Mouse (Mus musculus) neural tube, embryonic 11.5 days (tissue): Measurements from ENCODE around the gene Vdr. TPM values are rescaled to one million over a fixed set of nuclear protein-coding genes. Genes with fewer than 3 reads are reported as not detected.

Experiments used
- ATAC-seq: fragments of 200-750 bp; cut with Nextera tagmentation; 2 replicates; pipeline ENCODE4 v1.8.0; 2017; ENCODE audit warnings: moderate number of reproducible peaks, mild to moderate bottlenecking, moderate TSS enrichment, moderate library complexity; ENCODE audit not compliant: insufficient read depth, low FRiP score, low TSS enrichment
- DNase-seq: peaks from one replicate; pipeline ENCODE4 v3.0.0-alpha.2; 2015; ENCODE audit warnings: low spot score
- H3K27ac ChIP-seq: fragments of 300-500 bp; sonication (generic); 2 replicates; pipeline ENCODE4 v1.5.1; 2014; ENCODE audit warnings: low read depth, mild to moderate bottlenecking, low read length
- H3K27me3 ChIP-seq: fragments of 300-500 bp; sonication (generic); 2 replicates; pipeline ENCODE4 v1.6.1; 2014; ENCODE audit warnings: mild to moderate bottlenecking, low read length, mixed read lengths; ENCODE audit not compliant: control insufficient read depth, insufficient read depth
- H3K36me3 ChIP-seq: fragments of 300-500 bp; sonication (generic); 2 replicates; pipeline ENCODE4 v1.6.1; 2014; ENCODE audit warnings: mild to moderate bottlenecking, low read length, moderate library complexity, mixed read lengths; ENCODE audit not compliant: control insufficient read depth, insufficient read depth
- H3K4me1 ChIP-seq: fragments of 300-500 bp; sonication (generic); 2 replicates; pipeline ENCODE4 v1.6.1; 2014; ENCODE audit warnings: low read length, mixed read lengths; ENCODE audit not compliant: control insufficient read depth, insufficient read depth
- H3K4me2 ChIP-seq: fragments of 300-500 bp; sonication (generic); 2 replicates; pipeline ENCODE4 v1.6.1; 2014; ENCODE audit warnings: low read depth, mild to moderate bottlenecking, moderate library complexity
- H3K4me3 ChIP-seq: fragments of 300-500 bp; sonication (generic); 2 replicates; pipeline ENCODE4 v1.5.1; 2014; ENCODE audit warnings: low read depth, low read length
- H3K9ac ChIP-seq: fragments of 300-500 bp; sonication (generic); 2 replicates; pipeline ENCODE4 v1.6.1; 2014; ENCODE audit warnings: mild to moderate bottlenecking, low read length
- H3K9me3 ChIP-seq: fragments of 300-500 bp; sonication (generic); 2 replicates; pipeline ENCODE4 v1.6.1; 2016; ENCODE audit warnings: low read length; ENCODE audit not compliant: control insufficient read depth
- WGBS: fragments of 180-500 bp; shearing (Covaris S2); extraction: QIAGEN DNeasy Blood & Tissue Kit; methylation state at CpG from one replicate; pipeline ENCODE4 v1.1.7; 2014; 5-methylcytosine and 5-hydroxymethylcytosine counted together
- polyA plus RNA-seq: library from polyadenylated mRNA; unstranded; fragments of >200 nt; fragmentation: Nextera tagmentation; extraction: Ambion mirVana; gene quantifications from 2 replicates; pipeline ENCODE4 v1.2.1, GENCODE M21; 2014

Vdr gene
- polyA plus RNA-seq, 1 experiment from 2014 or later: 0.16 TPM

DNA sequence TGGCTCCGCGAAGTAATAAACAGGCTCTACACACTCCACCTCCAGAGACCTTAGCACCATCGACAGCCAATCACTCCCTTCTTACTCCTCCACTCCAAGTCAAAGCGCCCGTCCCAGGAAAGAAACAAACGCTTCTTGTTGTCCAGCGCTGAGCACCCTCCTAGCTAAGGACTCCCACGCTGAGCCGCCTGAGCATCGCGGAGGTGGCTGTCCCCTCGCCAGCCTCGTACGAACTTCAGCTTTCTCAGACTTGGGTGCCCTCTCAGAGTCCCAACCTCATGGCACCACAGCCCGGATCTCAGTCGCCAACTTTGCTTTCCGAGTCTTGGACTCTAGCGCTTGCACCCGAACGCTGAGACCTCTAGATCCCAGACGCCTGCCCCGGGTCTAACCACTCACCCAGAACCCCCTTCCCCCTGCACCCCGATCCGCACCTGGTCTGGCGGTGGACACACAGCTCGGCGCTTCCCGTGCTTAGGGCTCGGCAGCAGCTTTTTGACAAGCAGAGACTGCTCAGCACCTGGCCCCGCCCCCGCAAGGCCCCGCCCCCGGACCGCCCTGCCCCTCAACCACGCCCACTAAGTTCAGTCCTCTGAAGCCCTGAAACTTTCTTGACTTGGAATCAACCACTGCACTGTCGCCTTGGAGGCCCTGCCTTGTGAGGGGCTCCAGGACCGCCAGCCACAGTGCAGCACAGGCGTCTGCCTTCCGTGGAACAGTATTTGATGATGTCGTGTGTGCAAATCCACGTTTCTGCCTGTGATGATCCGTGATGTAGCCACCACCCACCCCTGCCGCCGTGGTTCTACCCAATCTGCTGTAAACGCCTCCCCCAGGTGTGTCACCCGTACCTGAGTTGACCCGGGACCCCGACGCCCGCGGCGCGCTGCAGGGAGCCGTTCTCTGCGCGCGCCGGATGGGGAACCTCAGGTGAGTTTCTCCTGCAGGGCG lies 2.4 kb downstream of the Vdr start:
- H3K4me3 ChIP-seq: peak overlapping the region; percentile 38
- H3K9me3 ChIP-seq: no peaks in the 10 kb centered on the region
- 2% methylated on average over 59 of the region's 59 CpGs for WGBS
- H3K27ac ChIP-seq: no peak overlapping the region
- 0 out of 2 replicates have a peak overlapping the region, but pooled peaks have one; percentile 18 for H3K9ac ChIP-seq
- H3K36me3 ChIP-seq: no peaks in the 10 kb centered on the region
- peak; percentile 62 for DNase-seq
- H3K4me1 ChIP-seq: peaks cover 8% of the 10 kb centered on the region; the same call in 1 of the 2 replicates
- peak; percentile 23 for ATAC-seq
- peak overlapping the region; percentile 55 for H3K4me2 ChIP-seq
- peaks cover 19% of the 10 kb centered on the region for H3K27me3 ChIP-seq

GRCm38 (mm10) chr15:97907202-97907601 lies 3.2 kb downstream of the Vdr start:
- Histone ChIP-seq H3K27me3 (peaks cover 19% of the 10 kb centered on the region), H3K9me3 (no peaks in the 10 kb centered on the region), H3K36me3 (no peaks in the 10 kb centered on the region), H3K9ac (no peak overlapping the region), H3K4me2 (peak overlapping the region; percentile 55; the same call in 1 of the 2 replicates), H3K27ac (no peak overlapping the region), H3K4me1 (peaks cover 8% of the 10 kb centered on the region; the same call in 1 of the 2 replicates), H3K4me3 (no peak overlapping the region)
- ATAC-seq: no peak
- WGBS: 56% methylated on average over 5 of the region's 5 CpGs
- DNase-seq: no peak

DNA sequence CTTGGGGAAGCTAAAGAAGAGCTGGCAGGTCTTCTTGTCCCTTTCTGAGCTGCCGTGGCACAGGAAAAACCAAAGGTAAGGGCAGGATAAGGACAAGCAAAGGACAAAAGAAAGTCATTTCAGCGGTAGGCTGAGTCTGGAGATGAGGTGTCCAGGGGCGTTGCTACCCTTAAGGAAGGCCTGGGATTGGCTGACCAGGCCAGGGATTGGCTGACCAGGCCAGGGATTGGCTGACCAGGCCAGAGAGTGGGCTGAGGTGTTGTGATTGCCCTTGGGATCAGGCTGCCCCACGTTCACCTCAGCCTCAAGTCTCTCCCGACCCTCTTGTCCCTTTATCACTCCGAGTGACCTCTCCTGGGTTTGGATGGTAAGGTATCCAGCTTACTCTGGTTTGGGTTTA lies 5.1 kb downstream of the Vdr start:
- H3K4me3 ChIP-seq: no peak overlapping the region
- no peaks in the 10 kb centered on the region for H3K36me3 ChIP-seq
- no peak overlapping the region for H3K9ac ChIP-seq
- peaks cover 8% of the 10 kb centered on the region; the same call in 1 of the 2 replicates for H3K4me1 ChIP-seq
- ATAC-seq (no peak), DNase-seq (no peak)
- H3K9me3 ChIP-seq: no peaks in the 10 kb centered on the region
- WGBS: 68% methylated on average over 6 of the region's 6 CpGs
- no peak overlapping the region for H3K4me2 ChIP-seq
- H3K27ac ChIP-seq: no peak overlapping the region
- H3K27me3 ChIP-seq: peaks cover 19% of the 10 kb centered on the region

- H3K27me3 ChIP-seq: peaks cover 19% of the 10 kb centered on the region
- no peaks in the 10 kb centered on the region for H3K9me3 ChIP-seq
- DNase-seq (no peak), ATAC-seq (no peak)
- no peaks in the 10 kb centered on the region for H3K36me3 ChIP-seq
- peaks cover 8% of the 10 kb centered on the region; the same call in 1 of the 2 replicates for H3K4me1 ChIP-seq
- no peak overlapping the region for H3K4me2 ChIP-seq
- no peak overlapping the region for H3K4me3 ChIP-seq
- no peak overlapping the region for H3K9ac ChIP-seq
- WGBS: 64% methylated on average over 11 of the region's 11 CpGs
- H3K27ac ChIP-seq: no peak overlapping the region
These were observed 6.0 kb downstream of the Vdr start for GRCm38 (mm10) chr15:97904339-97904991.

DNA sequence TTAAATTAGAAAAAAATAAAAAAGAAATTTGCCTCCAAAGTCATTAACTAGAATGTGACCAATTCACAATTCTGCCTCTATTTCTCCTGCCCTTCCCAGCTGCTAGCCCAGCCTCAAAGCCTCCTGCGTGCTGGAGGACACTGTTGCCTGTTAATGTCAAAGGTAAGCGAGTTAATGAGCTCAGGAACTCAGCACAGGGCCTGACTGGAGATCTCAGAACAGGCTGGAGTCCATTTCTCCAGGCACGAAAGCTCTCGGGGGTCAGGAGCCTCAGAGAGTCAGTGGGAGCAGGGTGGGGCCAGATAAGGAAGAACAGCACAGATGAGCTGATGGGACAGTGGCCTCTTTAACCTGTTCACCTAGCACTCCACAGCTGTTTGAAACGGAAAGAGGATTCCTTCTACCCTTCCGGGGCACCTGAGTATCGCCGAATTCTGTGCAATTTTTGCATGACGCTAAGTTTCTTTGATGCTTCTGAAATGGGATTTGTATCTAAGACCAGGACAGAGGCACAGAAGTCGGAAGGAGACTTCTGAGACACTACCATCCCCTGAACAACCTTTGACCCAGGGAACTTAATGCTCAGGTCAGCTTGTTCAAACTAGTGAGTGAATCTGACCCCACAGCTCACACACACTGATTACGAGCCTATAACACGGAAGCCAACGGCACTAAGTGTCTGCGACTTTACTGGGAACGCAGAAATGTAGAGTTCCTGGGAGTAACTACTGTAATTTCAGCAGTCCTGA lies 7.0 kb downstream of the Vdr start:
- DNase-seq (no peak), ATAC-seq (no peak)
- peaks cover 5% of the 10 kb centered on the region; the same call in 1 of the 2 replicates for H3K4me1 ChIP-seq
- peaks cover 11% of the 10 kb centered on the region for H3K27me3 ChIP-seq
- H3K36me3 ChIP-seq: no peaks in the 10 kb centered on the region
- no peak overlapping the region for H3K9ac ChIP-seq
- H3K4me3 ChIP-seq: no peak overlapping the region
- no peak overlapping the region for H3K4me2 ChIP-seq
- H3K27ac ChIP-seq: no peak overlapping the region
- H3K9me3 ChIP-seq: no peaks in the 10 kb centered on the region
- 81% methylated on average over 15 of the region's 15 CpGs for WGBS

DNA sequence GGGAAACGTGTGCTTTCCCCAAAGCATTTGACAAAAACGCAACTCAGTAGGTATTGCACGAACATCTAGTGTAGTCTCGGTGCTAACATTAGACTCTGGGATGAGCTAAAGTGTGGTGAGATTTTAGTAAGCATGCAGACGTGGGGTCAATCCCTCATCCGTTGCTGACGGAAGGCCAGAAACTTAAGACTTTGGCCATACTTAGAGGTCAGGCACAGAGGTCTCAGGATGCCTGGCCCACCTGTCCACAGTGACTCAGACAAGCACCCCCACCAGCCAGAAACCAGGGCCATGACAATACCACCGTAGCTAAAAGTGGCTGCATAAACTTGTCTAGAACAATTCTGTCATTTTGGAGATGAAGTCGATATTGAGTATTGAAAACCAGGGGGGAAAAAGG lies 9.4 kb downstream of the Vdr start:
- no peak overlapping the region for H3K9ac ChIP-seq
- 92% methylated on average over 9 of the region's 9 CpGs for WGBS
- ATAC-seq: no peak
- no peak for DNase-seq
- no peak overlapping the region for H3K27ac ChIP-seq
- no peaks in the 10 kb centered on the region for H3K4me1 ChIP-seq
- H3K9me3 ChIP-seq: no peaks in the 10 kb centered on the region
- no peaks in the 10 kb centered on the region for H3K27me3 ChIP-seq
- H3K4me3 ChIP-seq: no peak overlapping the region
- H3K4me2 ChIP-seq: no peak overlapping the region
- no peaks in the 10 kb centered on the region for H3K36me3 ChIP-seq

GRCm38 (mm10) chr15:97900336-97900912 lies 10.0 kb downstream of the Vdr start:
- 86% methylated on average over 12 of the region's 12 CpGs for WGBS
- Histone ChIP-seq H3K4me2 (no peak overlapping the region), H3K9me3 (no peaks in the 10 kb centered on the region), H3K4me1 (no peaks in the 10 kb centered on the region), H3K9ac (no peak overlapping the region), H3K36me3 (no peaks in the 10 kb centered on the region), H3K4me3 (no peak overlapping the region), H3K27ac (no peak overlapping the region), H3K27me3 (no peaks in the 10 kb centered on the region)
- ATAC-seq (no peak), DNase-seq (no peak)

DNA sequence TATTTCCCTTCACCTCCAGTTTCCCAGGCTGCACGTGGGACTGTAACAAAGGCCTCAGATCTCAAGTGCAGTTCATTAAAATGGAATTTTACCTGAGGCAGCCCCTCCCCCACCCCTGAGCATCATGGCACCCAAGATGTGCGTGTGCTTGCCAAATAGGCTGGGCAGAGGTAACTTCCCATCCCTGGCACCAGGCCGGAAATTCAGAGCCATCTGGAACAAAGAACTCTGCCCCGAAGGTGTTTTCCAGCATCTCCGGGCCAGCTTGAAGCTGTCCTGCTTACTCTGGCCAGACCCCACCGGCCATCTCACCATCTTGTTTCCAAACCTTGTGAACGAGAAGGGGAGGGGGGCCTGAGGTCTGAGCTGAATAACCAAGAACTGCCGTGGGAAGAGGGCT lies 10.7 kb downstream of the Vdr start:
- no peak for DNase-seq
- H3K4me1 ChIP-seq: no peaks in the 10 kb centered on the region
- no peak overlapping the region for H3K4me3 ChIP-seq
- H3K9me3 ChIP-seq: no peaks in the 10 kb centered on the region
- H3K4me2 ChIP-seq: no peak overlapping the region
- no peak overlapping the region for H3K9ac ChIP-seq
- ATAC-seq: no peak
- WGBS: 82% methylated on average over 8 of the region's 8 CpGs
- H3K27ac ChIP-seq: no peak overlapping the region
- H3K27me3 ChIP-seq: no peaks in the 10 kb centered on the region
- H3K36me3 ChIP-seq: no peaks in the 10 kb centered on the region
